Mouse (Mus musculus) E14TG2a.4 (cell line): ENCODE measurements around the gene Wbp11.

ENCODE experiments used
- H3K27me3 ChIP-seq: 2 replicates; pipeline ENCODE4 v1.6.1; 2014; ENCODE audit warnings: low read length, control low read depth; ENCODE audit not compliant: insufficient read depth
- H3K36me3 ChIP-seq: 2 replicates; pipeline ENCODE4 v1.6.1; 2014; ENCODE audit warnings: low read length, control low read depth; ENCODE audit not compliant: insufficient read depth
- H3K4me1 ChIP-seq: replicated peaks from 2 replicates; pipeline ENCODE4 v1.6.1; 2014; ENCODE audit warnings: low read depth, low read length, control low read depth
- H3K4me3 ChIP-seq: replicated peaks from 2 replicates; pipeline ENCODE4 v1.5.1; 2014; ENCODE audit warnings: mild to moderate bottlenecking, low read length
- H3K9me3 ChIP-seq: 2 replicates; pipeline ENCODE4 v1.6.1; 2014; ENCODE audit warnings: low read length, control low read depth
- CTCF ChIP-seq: conservative IDR thresholded peaks from 2 replicates; pipeline ENCODE4 v1.5.1; 2014; ENCODE audit warnings: low read length
- NANOG ChIP-seq: IDR thresholded peaks from 2 replicates; pipeline ENCODE4 v1.6.1; 2014; ENCODE audit warnings: borderline replicate concordance, low read length, mixed read lengths
- POU5F1 ChIP-seq: IDR thresholded peaks from 2 replicates; pipeline ENCODE4 v1.6.1; 2014; ENCODE audit warnings: low read length, borderline replicate concordance

The Wbp11 gene

GRCm38 (mm10) chr6:136811196-136811595 is 16.8 kb downstream of the Wbp11 start:
- no peak for TF ChIP-seq CTCF
- no peak for TF ChIP-seq POU5F1

GRCm38 (mm10) chr6:136809673-136810072 is 18.4 kb downstream of the Wbp11 start:
- no peak for TF ChIP-seq POU5F1
- TF ChIP-seq NANOG = no peak
- no peak for TF ChIP-seq CTCF
- Histone ChIP-seq H3K4me3 (peak overlapping the region; percentile 88), H3K36me3 (peaks cover 52% of the 10 kb centered on the region), H3K27me3 (no peaks in the 10 kb centered on the region), H3K9me3 (no peaks in the 10 kb centered on the region), H3K4me1 (peaks cover 70% of the 10 kb centered on the region)

More at GRCm38 (mm10) chr6:136811196-136811595, 16.8 kb downstream of the Wbp11 start:
- H3K4me1 ChIP-seq = peaks cover 75% of the 10 kb centered on the region
- H3K4me3 ChIP-seq = no peak overlapping the region
- peaks cover 65% of the 10 kb centered on the region for H3K36me3 ChIP-seq
- H3K9me3 ChIP-seq = no peaks in the 10 kb centered on the region
- no peaks in the 10 kb centered on the region for H3K27me3 ChIP-seq

GRCm38 (mm10) chr6:136809077-136809476 is 19.0 kb downstream of the Wbp11 start:
- Histone ChIP-seq H3K27me3 (no peaks in the 10 kb centered on the region), H3K4me1 (peaks cover 67% of the 10 kb centered on the region), H3K36me3 (peaks cover 46% of the 10 kb centered on the region), H3K4me3 (peak overlapping the region; percentile 88), H3K9me3 (no peaks in the 10 kb centered on the region)
- no peak for TF ChIP-seq POU5F1
- TF ChIP-seq NANOG = no peak
- no peak for TF ChIP-seq CTCF

GRCm38 (mm10) chr6:136808631-136809046 is 19.4 kb downstream of the Wbp11 start:
- TF ChIP-seq POU5F1 (no peak), NANOG (no peak)
- H3K4me1 ChIP-seq = peaks cover 62% of the 10 kb centered on the region
- H3K27me3 ChIP-seq = no peaks in the 10 kb centered on the region
- no peaks in the 10 kb centered on the region for H3K9me3 ChIP-seq
- H3K36me3 ChIP-seq = peaks cover 41% of the 10 kb centered on the region
- H3K4me3 ChIP-seq = peak overlapping the region; percentile 88

GRCm38 (mm10) chr6:136808014-136808417 is 20.0 kb downstream of the Wbp11 start, which contains the start of gene H2afj:
Gene H2afj (plus strand): TSS chr6:136808244.
- no peaks in the 10 kb centered on the region for H3K27me3 ChIP-seq
- peaks cover 35% of the 10 kb centered on the region for H3K36me3 ChIP-seq
- no peaks in the 10 kb centered on the region for H3K9me3 ChIP-seq
- H3K4me1 ChIP-seq = peaks cover 63% of the 10 kb centered on the region
- no peak for TF ChIP-seq CTCF
- TF ChIP-seq POU5F1 = no peak
- TF ChIP-seq NANOG = no peak
- H3K4me3 ChIP-seq = peak within 1 kb of the TSS; percentile 88

- Histone ChIP-seq H3K4me3 (peak overlapping the region; percentile 88), H3K27me3 (no peaks in the 10 kb centered on the region)
- TF ChIP-seq POU5F1 = no peak
- TF ChIP-seq CTCF = no peak
These were observed 20.5 kb downstream of the Wbp11 start for GRCm38 (mm10) chr6:136807395-136808013.

GRCm38 (mm10) chr6:136806819-136807218 is 21.2 kb downstream of the Wbp11 start:
- no peak for TF ChIP-seq NANOG
- TF ChIP-seq POU5F1 = no peak
- no peak for TF ChIP-seq CTCF

More at GRCm38 (mm10) chr6:136807395-136808013, 20.5 kb downstream of the Wbp11 start:
- Histone ChIP-seq H3K9me3 (no peaks in the 10 kb centered on the region), H3K36me3 (peaks cover 30% of the 10 kb centered on the region), H3K4me1 (peaks cover 60% of the 10 kb centered on the region)

GRCm38 (mm10) chr6:136805409-136805775 is 22.6 kb downstream of the Wbp11 start:
- no peaks in the 10 kb centered on the region for H3K27me3 ChIP-seq
- peaks cover 10% of the 10 kb centered on the region for H3K36me3 ChIP-seq
- H3K9me3 ChIP-seq = no peaks in the 10 kb centered on the region
- peaks cover 39% of the 10 kb centered on the region for H3K4me1 ChIP-seq
- H3K4me3 ChIP-seq = no peak overlapping the region
- no peak for TF ChIP-seq NANOG
- no peak for TF ChIP-seq CTCF
- no peak for TF ChIP-seq POU5F1

More at GRCm38 (mm10) chr6:136806819-136807218, 21.2 kb downstream of the Wbp11 start:
- no peaks in the 10 kb centered on the region for H3K9me3 ChIP-seq
- peaks cover 54% of the 10 kb centered on the region for H3K4me1 ChIP-seq
- peaks cover 23% of the 10 kb centered on the region for H3K36me3 ChIP-seq
- no peaks in the 10 kb centered on the region for H3K27me3 ChIP-seq
- peak overlapping the region; percentile 88 for H3K4me3 ChIP-seq

GRCm38 (mm10) chr6:136804705-136805408 is 23.2 kb downstream of the Wbp11 start:
- TF ChIP-seq POU5F1 (no peak), NANOG (no peak), CTCF (no peak)
- Histone ChIP-seq H3K4me3 (peak overlapping the region; percentile 93), H3K27me3 (no peaks in the 10 kb centered on the region), H3K36me3 (peaks cover 5% of the 10 kb centered on the region; the same call in 1 of the 2 replicates), H3K9me3 (no peaks in the 10 kb centered on the region), H3K4me1 (peaks cover 34% of the 10 kb centered on the region)
